Mouse (Mus musculus) midbrain, embryonic 11.5 days (tissue): ENCODE measurements at regions not wholly inside any gene's neighbourhood (a gene's known extent, or its start where the extent isn't known, plus 50 kb on each side); places are given as distances from the start of the nearest gene placed in this dataset.
"Not testable (repeated sequence)": the region's sequence is repeated elsewhere in the genome, so short reads cannot be mapped to it uniquely, and the experiment has no call there.

Experiments used
- ATAC-seq: fragments of 200-750 bp; cut with Nextera tagmentation; 2 replicates; pipeline ENCODE4 v1.8.0; 2017; ENCODE audit warnings: moderate TSS enrichment, moderate library complexity; ENCODE audit not compliant: low FRiP score
- DNase-seq: peaks from one replicate; pipeline ENCODE4 v3.0.0; 2015; ENCODE audit warnings: low spot score; ENCODE audit errors: missing footprints
- H3K27ac ChIP-seq: fragments of 300-500 bp; sonication (generic); 2 replicates; pipeline ENCODE4 v1.5.1; 2014; ENCODE audit warnings: low read depth, low read length
- H3K27me3 ChIP-seq: fragments of 300-500 bp; sonication (generic); 2 replicates; pipeline ENCODE4 v1.6.1; 2014; ENCODE audit warnings: mild to moderate bottlenecking, low read length, moderate library complexity, mixed read lengths; ENCODE audit not compliant: control insufficient read depth, insufficient read depth
- H3K36me3 ChIP-seq: fragments of 300-500 bp; sonication (generic); 2 replicates; pipeline ENCODE4 v1.6.1; 2014; ENCODE audit warnings: mild to moderate bottlenecking, low read length, moderate library complexity, mixed read lengths; ENCODE audit not compliant: control insufficient read depth, insufficient read depth
- H3K4me1 ChIP-seq: fragments of 300-500 bp; sonication (generic); 2 replicates; pipeline ENCODE4 v1.6.1; 2014; ENCODE audit warnings: low read length; ENCODE audit not compliant: control insufficient read depth, insufficient read depth
- H3K4me2 ChIP-seq: fragments of 300-500 bp; sonication (generic); 2 replicates; pipeline ENCODE4 v1.6.1; 2014; ENCODE audit warnings: mild to moderate bottlenecking, moderate library complexity
- H3K4me3 ChIP-seq: fragments of 300-500 bp; sonication (generic); 2 replicates; pipeline ENCODE4 v1.5.1; 2014; ENCODE audit warnings: low read depth, low read length
- H3K9ac ChIP-seq: fragments of 300-500 bp; sonication (generic); 2 replicates; pipeline ENCODE4 v1.6.1; 2014; ENCODE audit warnings: low read length
- H3K9me3 ChIP-seq: fragments of 300-500 bp; sonication (generic); 2 replicates; pipeline ENCODE4 v1.6.1; 2016; ENCODE audit warnings: low read length; ENCODE audit not compliant: control insufficient read depth
- WGBS: fragments of 180-500 bp; shearing (Covaris S2); extraction: QIAGEN DNeasy Blood & Tissue Kit; methylation state at CpG from one replicate; pipeline ENCODE4 v1.1.7; 2014; 5-methylcytosine and 5-hydroxymethylcytosine counted together

GRCm38 (mm10) chr7:36198091-36198700 is 395.4 kb upstream of the Zfp507 start:
- Histone ChIP-seq H3K27me3 (no peaks in the 10 kb centered on the region), H3K4me3 (no peak overlapping the region), H3K27ac (no peak overlapping the region), H3K9ac (no peak overlapping the region), H3K4me2 (no peak overlapping the region), H3K36me3 (no peaks in the 10 kb centered on the region), H3K9me3 (no peaks in the 10 kb centered on the region), H3K4me1 (no peaks in the 10 kb centered on the region)
- DNase-seq (no peak), ATAC-seq (no peak)
- 91% methylated on average over 16 of the region's 16 CpGs for WGBS

DNA sequence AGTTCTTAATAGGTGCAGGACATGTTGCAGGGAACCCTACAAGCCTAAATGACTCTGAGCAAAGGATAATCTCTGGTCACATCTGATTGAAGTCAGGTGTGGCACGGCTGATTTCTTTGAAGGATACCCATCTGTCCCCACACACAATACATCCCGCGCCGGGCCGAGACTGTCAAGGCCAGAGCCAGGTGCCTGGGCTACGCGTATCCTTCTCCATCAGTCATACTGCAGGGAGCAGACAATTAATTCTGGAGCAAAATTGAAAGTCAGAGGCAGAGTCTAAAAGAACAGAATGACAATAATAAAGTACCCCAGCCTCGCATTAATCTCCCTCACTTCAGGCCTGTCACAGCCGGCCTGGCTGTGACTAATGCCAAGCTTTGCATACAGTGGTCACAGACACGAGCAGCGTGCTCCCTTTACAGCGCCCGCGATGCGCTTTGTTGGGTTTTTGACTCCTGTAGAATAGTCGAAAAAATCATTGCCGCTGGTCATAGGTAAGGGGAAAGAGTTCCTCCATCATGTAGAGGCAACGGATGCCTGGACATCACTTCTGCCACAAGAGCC is 393.4 kb upstream of the Zfp507 start:
- H3K27me3 ChIP-seq = no peaks in the 10 kb centered on the region
- ATAC-seq (no peak), DNase-seq (no peak)
- no peak overlapping the region for H3K4me2 ChIP-seq
- H3K4me1 ChIP-seq = no peaks in the 10 kb centered on the region
- no peaks in the 10 kb centered on the region for H3K36me3 ChIP-seq
- no peak overlapping the region for H3K27ac ChIP-seq
- no peak overlapping the region for H3K4me3 ChIP-seq
- no peak overlapping the region for H3K9ac ChIP-seq
- WGBS = 86% methylated on average over 18 of the region's 18 CpGs
- no peaks in the 10 kb centered on the region for H3K9me3 ChIP-seq

DNA sequence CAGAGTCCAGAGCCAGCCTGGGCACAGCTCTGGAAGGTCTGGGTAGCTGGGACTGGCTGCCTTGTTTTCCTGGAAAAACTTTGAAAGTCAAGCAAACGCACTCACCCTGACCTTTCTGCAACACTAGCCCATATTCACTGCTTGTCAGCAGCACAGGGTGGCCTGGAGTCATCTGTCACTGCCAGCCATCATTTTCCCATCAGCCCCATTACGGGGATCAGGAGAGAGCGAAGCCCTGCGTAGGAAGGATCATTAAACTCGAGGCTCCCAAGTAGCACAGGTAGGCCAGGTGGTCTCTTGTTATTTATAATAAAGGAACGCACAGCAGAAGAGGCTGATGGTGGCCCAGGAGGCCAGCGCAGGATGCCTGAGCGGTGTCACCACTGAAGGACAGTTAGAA is 389.8 kb upstream of the Zfp507 start:
- Histone ChIP-seq H3K9me3 (no peaks in the 10 kb centered on the region), H3K9ac (no peak overlapping the region), H3K4me2 (no peak overlapping the region), H3K27me3 (no peaks in the 10 kb centered on the region), H3K4me3 (no peak overlapping the region), H3K36me3 (no peaks in the 10 kb centered on the region), H3K4me1 (no peaks in the 10 kb centered on the region), H3K27ac (no peak overlapping the region)
- DNase-seq = no peak
- ATAC-seq = no peak
- 84% methylated on average over 8 of the region's 8 CpGs for WGBS

DNA sequence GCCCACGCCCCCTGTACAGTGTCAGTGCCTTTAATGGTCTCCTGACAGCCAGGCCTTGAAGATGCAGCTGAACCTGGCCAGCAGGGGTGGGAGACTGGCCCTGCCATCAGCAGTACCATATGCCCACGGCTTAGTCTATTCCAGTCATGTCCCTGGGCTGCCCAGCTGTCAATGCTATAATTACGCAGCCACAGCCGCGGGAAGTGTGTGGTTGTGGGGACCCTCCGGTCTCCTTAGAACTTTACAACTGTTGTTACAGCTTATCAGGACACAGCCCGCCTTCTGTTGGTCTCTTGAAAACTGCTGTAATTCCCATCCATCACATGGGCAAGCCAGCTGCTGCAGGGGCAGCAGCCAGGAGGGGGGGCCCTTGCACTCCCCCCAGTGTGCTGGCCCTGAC is 375.1 kb upstream of the Zfp507 start:
- Histone ChIP-seq H3K27ac (no peak overlapping the region), H3K4me2 (no peak overlapping the region), H3K27me3 (no peaks in the 10 kb centered on the region), H3K9ac (no peak overlapping the region), H3K9me3 (no peaks in the 10 kb centered on the region), H3K4me3 (no peak overlapping the region), H3K36me3 (no peaks in the 10 kb centered on the region), H3K4me1 (no peaks in the 10 kb centered on the region)
- ATAC-seq (no peak), DNase-seq (no peak)
- 90% methylated on average over 7 of the region's 7 CpGs for WGBS

DNA sequence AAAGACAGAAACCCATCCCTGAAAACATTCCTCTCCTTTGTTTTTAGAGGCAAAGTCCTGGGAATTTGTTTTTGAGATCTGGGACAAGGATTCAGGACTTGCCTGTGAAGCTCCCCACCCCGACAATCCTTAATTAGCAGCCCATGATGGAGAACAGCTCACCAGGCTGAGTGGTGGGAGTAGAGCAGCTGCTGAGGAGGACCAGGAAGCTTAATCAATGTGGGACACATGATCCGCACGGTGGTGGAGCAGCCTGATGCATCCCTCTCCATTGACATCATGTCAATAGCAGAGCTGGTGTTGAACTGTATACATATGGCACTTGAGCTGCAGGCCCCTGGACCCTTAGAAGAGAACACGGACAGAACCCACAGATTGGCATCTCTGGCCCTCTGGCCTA is 372.5 kb upstream of the Zfp507 start:
- no peaks in the 10 kb centered on the region for H3K36me3 ChIP-seq
- H3K4me3 ChIP-seq = no peak overlapping the region
- H3K27me3 ChIP-seq = no peaks in the 10 kb centered on the region
- H3K9ac ChIP-seq = no peak overlapping the region
- H3K27ac ChIP-seq = no peak overlapping the region
- no peak overlapping the region for H3K4me2 ChIP-seq
- 90% methylated on average over 4 of the region's 4 CpGs for WGBS
- H3K4me1 ChIP-seq = no peaks in the 10 kb centered on the region
- DNase-seq = no peak
- no peak for ATAC-seq
- peaks cover 2% of the 10 kb centered on the region; the same call in 1 of the 2 replicates for H3K9me3 ChIP-seq

DNA sequence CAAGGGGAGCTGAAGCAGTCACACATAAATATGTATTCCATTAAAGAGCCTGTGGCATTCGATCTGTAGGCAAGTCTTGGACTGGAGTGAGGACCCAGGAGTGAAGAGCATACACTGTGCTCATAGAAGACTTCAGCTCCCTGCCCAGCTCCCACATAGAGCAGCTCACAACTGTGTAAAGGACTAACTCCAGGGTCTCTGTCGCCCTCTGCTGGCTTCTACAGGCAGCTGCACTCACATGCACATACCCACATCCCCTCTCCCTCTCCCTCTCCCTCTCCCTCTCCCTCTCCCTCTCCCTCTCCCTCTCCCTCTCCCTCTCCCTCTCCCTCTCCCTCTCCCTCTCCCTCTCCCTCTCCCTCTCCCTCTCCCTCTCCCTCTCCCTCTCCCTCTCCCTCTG is 369.7 kb upstream of the Zfp507 start:
- not testable (repeated sequence) for H3K4me2 ChIP-seq, H3K9me3 ChIP-seq, H3K4me3 ChIP-seq, H3K36me3 ChIP-seq, H3K9ac ChIP-seq, ATAC-seq, DNase-seq, H3K27me3 ChIP-seq, H3K4me1 ChIP-seq, H3K27ac ChIP-seq
- whole genome bisulfite sequencing = 56% methylated on average over 2 of the region's 2 CpGs

DNA sequence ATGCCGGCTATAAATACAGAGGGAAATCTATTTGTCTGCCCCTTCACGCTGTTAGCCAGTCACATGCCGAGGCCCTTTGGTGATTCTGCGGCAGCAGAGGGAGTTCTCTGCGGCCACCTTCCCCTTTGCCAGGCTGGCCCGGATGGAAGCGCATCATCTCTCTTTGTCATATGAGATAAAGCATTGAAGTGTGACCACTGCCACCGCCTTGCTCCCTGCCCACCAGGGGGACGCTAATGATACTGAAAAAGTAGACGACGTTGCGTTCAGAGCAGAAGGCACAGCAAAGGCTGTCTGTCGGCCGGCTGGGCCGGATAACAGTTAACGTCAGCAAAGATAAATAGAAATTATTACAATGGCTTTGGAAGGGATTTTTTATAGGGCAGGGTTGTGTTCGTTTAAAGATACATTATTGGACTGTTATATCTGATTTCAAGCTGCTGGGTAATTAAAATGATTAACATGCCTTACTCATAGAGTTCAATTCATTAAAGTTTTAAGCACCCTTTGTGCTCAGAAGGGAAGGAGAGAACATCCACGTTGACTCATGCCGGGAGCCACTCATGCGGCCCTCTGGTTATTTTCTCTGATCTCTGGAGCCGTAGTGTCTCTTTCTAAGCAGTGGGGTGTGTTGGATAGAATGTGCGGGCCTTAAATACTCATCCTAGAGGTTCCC is 354.6 kb upstream of the Zfp507 start:
- Histone ChIP-seq H3K4me1 (no peaks in the 10 kb centered on the region), H3K4me2 (no peak overlapping the region), H3K4me3 (no peak overlapping the region), H3K27ac (no peak overlapping the region), H3K9me3 (no peaks in the 10 kb centered on the region), H3K9ac (no peak overlapping the region), H3K27me3 (no peaks in the 10 kb centered on the region), H3K36me3 (no peaks in the 10 kb centered on the region)
- DNase-seq (no peak), ATAC-seq (no peak)
- 65% methylated on average over 22 of the region's 22 CpGs for WGBS

DNA sequence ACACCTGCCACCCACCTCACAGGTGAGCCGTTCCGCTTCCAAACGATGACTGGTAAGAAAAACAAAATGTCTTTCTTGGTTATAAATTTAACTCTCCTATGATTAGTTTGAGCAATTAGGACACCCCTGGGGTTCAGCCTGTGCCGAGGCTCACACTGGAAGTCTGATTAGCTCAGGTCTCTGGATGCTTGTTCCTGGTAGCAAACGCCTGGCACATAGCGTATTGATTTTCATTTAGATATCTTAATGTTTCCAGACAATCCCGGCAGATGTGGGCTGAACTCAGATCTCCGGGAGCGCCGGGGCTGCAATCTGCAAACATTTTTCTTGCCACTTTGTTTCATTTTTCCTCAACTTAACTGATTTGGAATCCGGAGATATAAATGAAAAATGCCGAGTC is 353.8 kb upstream of the Zfp507 start:
- Histone ChIP-seq H3K9me3 (no peaks in the 10 kb centered on the region), H3K4me3 (no peak overlapping the region), H3K27ac (no peak overlapping the region), H3K36me3 (no peaks in the 10 kb centered on the region), H3K4me2 (no peak overlapping the region), H3K27me3 (no peaks in the 10 kb centered on the region), H3K9ac (no peak overlapping the region), H3K4me1 (no peaks in the 10 kb centered on the region)
- no peak for ATAC-seq
- WGBS = 84% methylated on average over 12 of the region's 12 CpGs
- DNase-seq = no peak

GRCm38 (mm10) chr7:36155576-36155975 is 352.8 kb upstream of the Zfp507 start:
- Histone ChIP-seq H3K27ac (no peak overlapping the region), H3K4me2 (no peak overlapping the region), H3K9me3 (no peaks in the 10 kb centered on the region), H3K27me3 (no peaks in the 10 kb centered on the region), H3K4me1 (no peaks in the 10 kb centered on the region), H3K36me3 (no peaks in the 10 kb centered on the region), H3K4me3 (no peak overlapping the region), H3K9ac (no peak overlapping the region)
- DNase-seq = no peak
- WGBS = 74% methylated on average over 2 of the region's 2 CpGs
- no peak for ATAC-seq
